Mouse (Mus musculus): ENCODE data around the gene Scnm1. TPM values are rescaled to one million over a fixed set of nuclear protein-coding genes. Genes with fewer than 3 reads are reported as not detected.

The Scnm1 gene
- polyA plus RNA-seq, 1 experiment = 139 TPM

- Histone ChIP-seq H3K4me1 (ENCODE audit: control insufficient read depth, insufficient read depth, low read length) (no peaks in the 10 kb centered on the region), H3K27me3 (ENCODE audit: control insufficient read depth, insufficient read depth, low read length) (no peaks in the 10 kb centered on the region), H3K27ac (ENCODE audit: insufficient read depth, low read length) (no peak overlapping the region), H3K4me3 (replicated peaks; ENCODE audit: insufficient read depth, low read depth, low read length) (no peak overlapping the region)
- TF ChIP-seq CTCF (IDR thresholded peaks at IDR 0.05; ENCODE audit: borderline replicate concordance, insufficient read depth, low read depth, low read length) (no peak), POLR2A (IDR thresholded peaks at IDR 0.05; ENCODE audit: borderline replicate concordance, insufficient read depth, low read length) (no peak)
- 72% methylated on average over 84 of the region's 84 CpGs for WGBS
- DNase-seq = peak in 1 of 2 experiments; percentile 30
Measured at GRCm38 (mm10) chr3:95172526-95173255, 38.9 kb upstream of the Scnm1 start.

GRCm38 (mm10) chr3:95171105-95171504 is 37.3 kb upstream of the Scnm1 start:
- Histone ChIP-seq H3K27me3 (ENCODE audit: control insufficient read depth, insufficient read depth, low read length) (no peaks in the 10 kb centered on the region), H3K4me1 (ENCODE audit: control insufficient read depth, insufficient read depth, low read length) (no peaks in the 10 kb centered on the region), H3K4me3 (replicated peaks; ENCODE audit: insufficient read depth, low read depth, low read length) (no peak overlapping the region), H3K27ac (ENCODE audit: insufficient read depth, low read length) (no peak overlapping the region)
- DNase-seq = no peak
- 52% methylated on average over 6 of the region's 6 CpGs for WGBS
- TF ChIP-seq CTCF (IDR thresholded peaks at IDR 0.05; ENCODE audit: borderline replicate concordance, insufficient read depth, low read depth, low read length) (no peak), POLR2A (IDR thresholded peaks at IDR 0.05; ENCODE audit: borderline replicate concordance, insufficient read depth, low read length) (no peak)

- 90% methylated on average over 10 of the region's 10 CpGs for WGBS
- Histone ChIP-seq H3K27me3 (ENCODE audit: control insufficient read depth, insufficient read depth, low read length) (no peaks in the 10 kb centered on the region), H3K27ac (ENCODE audit: insufficient read depth, low read length) (no peak overlapping the region), H3K4me1 (ENCODE audit: control insufficient read depth, insufficient read depth, low read length) (no peaks in the 10 kb centered on the region), H3K4me3 (replicated peaks; ENCODE audit: insufficient read depth, low read depth, low read length) (no peak overlapping the region)
- TF ChIP-seq CTCF (IDR thresholded peaks at IDR 0.05; ENCODE audit: borderline replicate concordance, insufficient read depth, low read depth, low read length) = no peak
- TF ChIP-seq POLR2A (IDR thresholded peaks at IDR 0.05; ENCODE audit: borderline replicate concordance, insufficient read depth, low read length) = no peak
- DNase-seq = no peak
Measured at GRCm38 (mm10) chr3:95169996-95170395, 36.2 kb upstream of the Scnm1 start.

- Histone ChIP-seq H3K4me3 (replicated peaks; ENCODE audit: insufficient read depth, low read depth, low read length) (no peak overlapping the region), H3K27me3 (ENCODE audit: control insufficient read depth, insufficient read depth, low read length) (no peaks in the 10 kb centered on the region), H3K27ac (ENCODE audit: insufficient read depth, low read length) (no peak overlapping the region), H3K4me1 (ENCODE audit: control insufficient read depth, insufficient read depth, low read length) (peaks cover 24% of the 10 kb centered on the region)
- no peak for DNase-seq
- no peak for TF ChIP-seq CTCF (IDR thresholded peaks at IDR 0.05; ENCODE audit: borderline replicate concordance, insufficient read depth, low read depth, low read length)
- WGBS = 55% methylated on average over 5 of the region's 5 CpGs
Measured at GRCm38 (mm10) chr3:95164840-95165239, 31.0 kb upstream of the Scnm1 start.

GRCm38 (mm10) chr3:95164256-95164550 is 30.4 kb upstream of the Scnm1 start:
- DNase-seq = no peak
- H3K27ac ChIP-seq (ENCODE audit: insufficient read depth, low read length) = no peak overlapping the region
- no peak overlapping the region for H3K4me3 ChIP-seq (replicated peaks; ENCODE audit: insufficient read depth, low read depth, low read length)
- WGBS = 25% methylated on average over 4 of the region's 5 CpGs
- peaks cover 28% of the 10 kb centered on the region for H3K4me1 ChIP-seq (ENCODE audit: control insufficient read depth, insufficient read depth, low read length)
- no peak for TF ChIP-seq POLR2A (IDR thresholded peaks at IDR 0.05; ENCODE audit: borderline replicate concordance, insufficient read depth, low read length)
- TF ChIP-seq CTCF (IDR thresholded peaks at IDR 0.05; ENCODE audit: borderline replicate concordance, insufficient read depth, low read depth, low read length) = no peak
- H3K27me3 ChIP-seq (ENCODE audit: control insufficient read depth, insufficient read depth, low read length) = no peaks in the 10 kb centered on the region

- DNase-seq = no peak
- WGBS = 43% methylated on average over 11 of the region's 11 CpGs
- Histone ChIP-seq H3K27ac (ENCODE audit: insufficient read depth, low read length) (0 out of 2 replicates have a peak overlapping the region, but pooled peaks have one; percentile 0), H3K27me3 (ENCODE audit: control insufficient read depth, insufficient read depth, low read length) (no peaks in the 10 kb centered on the region), H3K4me3 (replicated peaks; ENCODE audit: insufficient read depth, low read depth, low read length) (no peak overlapping the region), H3K4me1 (ENCODE audit: control insufficient read depth, insufficient read depth, low read length) (peaks cover 28% of the 10 kb centered on the region)
- TF ChIP-seq POLR2A (IDR thresholded peaks at IDR 0.05; ENCODE audit: borderline replicate concordance, insufficient read depth, low read length) = no peak
- no peak for TF ChIP-seq CTCF (IDR thresholded peaks at IDR 0.05; ENCODE audit: borderline replicate concordance, insufficient read depth, low read depth, low read length)
Measured at GRCm38 (mm10) chr3:95163419-95164255, 29.8 kb upstream of the Scnm1 start.

- WGBS = 30% methylated on average over 2 of the region's 2 CpGs
- Histone ChIP-seq H3K4me1 (ENCODE audit: control insufficient read depth, insufficient read depth, low read length) (peaks cover 28% of the 10 kb centered on the region), H3K27me3 (ENCODE audit: control insufficient read depth, insufficient read depth, low read length) (no peaks in the 10 kb centered on the region), H3K27ac (ENCODE audit: insufficient read depth, low read length) (no peak overlapping the region), H3K4me3 (replicated peaks; ENCODE audit: insufficient read depth, low read depth, low read length) (no peak overlapping the region)
- no peak for DNase-seq
- TF ChIP-seq CTCF (IDR thresholded peaks at IDR 0.05; ENCODE audit: borderline replicate concordance, insufficient read depth, low read depth, low read length) (no peak), POLR2A (IDR thresholded peaks at IDR 0.05; ENCODE audit: borderline replicate concordance, insufficient read depth, low read length) (no peak)
Measured at GRCm38 (mm10) chr3:95162345-95162628, 28.5 kb upstream of the Scnm1 start.

Data from cerebellum, adult 2 months (tissue).